Comparison of ENCODE assay signal across 13 mouse cellular contexts in the genomic region with DNA sequence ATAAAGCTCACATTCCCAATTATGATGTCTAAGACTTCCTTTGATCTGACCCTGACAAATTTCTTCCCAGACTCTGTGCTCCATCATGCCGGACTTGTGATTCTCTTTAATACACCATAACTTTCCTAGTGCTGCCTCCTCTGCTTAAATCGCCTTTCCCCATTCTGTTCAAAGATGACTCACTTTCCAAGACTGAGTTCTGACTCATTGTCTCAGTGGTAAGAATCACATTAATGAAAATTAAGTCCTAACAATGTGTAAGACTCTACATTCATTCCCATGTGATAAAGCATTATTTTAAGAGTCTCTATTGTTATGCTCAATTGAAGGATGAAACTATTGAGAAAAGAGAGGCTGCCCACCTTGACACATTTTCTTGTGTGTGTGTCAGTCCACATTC.
"Had no signal": no experiment of that assay in that cellular context is flagged by ENCODE, and none has a peak within 500 bp of the region (broad histone marks: within the 10 kb centered on the region; RNA-seq: fewer than 3 reads in every experiment).

No protein-coding gene starts in this region.

- DNase-seq: kidney, postnatal 10 days; kidney, postnatal 4 days; lung, embryonic 14.5 days; lung, postnatal 10 days; lung, postnatal 4 days; midbrain, embryonic 14.5 days; thymus, postnatal 4 days had no signal

- H3K27ac ChIP-seq: layer of hippocampus, adult 2 months; limb, embryonic 10.5 days; liver, embryonic 12.5 days; midbrain, embryonic 10.5 days; neural tube, embryonic 12.5 days; stomach, embryonic 15.5 days had no signal

- H3K9me3 ChIP-seq: limb, embryonic 10.5 days; liver, embryonic 12.5 days; midbrain, embryonic 10.5 days; neural tube, embryonic 12.5 days; stomach, embryonic 15.5 days had no signal

- H3K4me3 ChIP-seq: layer of hippocampus, adult 2 months; limb, embryonic 10.5 days; liver, embryonic 12.5 days; midbrain, embryonic 10.5 days; neural tube, embryonic 12.5 days; stomach, embryonic 15.5 days had no signal

- H3K27me3 ChIP-seq: neural tube, embryonic 12.5 days; stomach, embryonic 15.5 days had no signal

- H3K4me1 ChIP-seq: liver, embryonic 12.5 days; neural tube, embryonic 12.5 days; stomach, embryonic 15.5 days had no signal

- H3K36me3 ChIP-seq: limb, embryonic 10.5 days; liver, embryonic 12.5 days; midbrain, embryonic 10.5 days; neural tube, embryonic 12.5 days; stomach, embryonic 15.5 days had no signal
